Mouse (Mus musculus): ENCODE data around the gene Rrp1b. TPM values are rescaled to one million over a fixed set of nuclear protein-coding genes. Genes with fewer than 3 reads are reported as not detected.
"Not testable (repeated sequence)": the region's sequence is repeated elsewhere in the genome, so short reads cannot be mapped to it uniquely, and the experiment has no call there.

The Rrp1b gene
- total RNA-seq, 2 experiments from 2014 or later: 9.3 to 12.8 TPM

GRCm38 (mm10) chr17:32068810-32069209 lies 32.9 kb downstream of the Rrp1b start:
- DNase-seq: no peak
- intact Hi-C loops (cut with DNase I; ENCODE audit: low total_unique reads): no loop called here

GRCm38 (mm10) chr17:32073359-32073758 lies 37.5 kb downstream of the Rrp1b start:
- peak; percentile 83 for DNase-seq
- intact Hi-C loops (cut with DNase I; ENCODE audit: low total_unique reads): loop anchor here (5.0 kb wide), 1 partner anchor 41 kb away; no protein-coding TSS in a partner anchor

GRCm38 (mm10) chr17:32074658-32075057 lies 38.8 kb downstream of the Rrp1b start:
- no peak for DNase-seq
- intact Hi-C loops (cut with DNase I; ENCODE audit: low total_unique reads): loop anchor here (5.0 kb wide), 2 partner anchors 42 to 133 kb away; no protein-coding TSS in a partner anchor

DNA sequence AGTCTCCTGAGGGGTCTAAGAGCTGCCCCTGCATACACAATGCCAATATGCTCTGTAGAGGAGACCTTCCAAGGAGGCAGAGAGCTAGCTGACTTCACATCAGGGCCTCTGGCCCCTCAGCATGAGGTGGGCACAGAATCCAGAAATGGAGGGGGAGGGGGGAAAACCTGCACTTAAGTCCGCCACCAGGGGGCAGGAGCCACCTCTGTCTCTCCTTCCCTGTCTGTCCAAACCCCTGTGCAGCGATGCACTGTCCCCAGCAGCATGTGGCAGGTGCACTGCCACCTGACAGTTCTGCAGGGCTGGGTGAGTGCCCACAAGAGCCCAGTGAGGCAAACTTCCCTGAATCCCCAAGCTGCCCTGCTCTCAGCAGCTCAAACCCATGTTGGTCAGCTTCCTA lies 39.3 kb downstream of the Rrp1b start:
- intact Hi-C loops (cut with DNase I; ENCODE audit: low total_unique reads): loop anchor here (5.0 kb wide), 1 partner anchor 132 kb away; no protein-coding TSS in a partner anchor
- peak; percentile 50 for DNase-seq

- intact Hi-C loops (cut with DNase I; ENCODE audit: low total_unique reads): no loop called here
- DNase-seq: no peak
Measured at GRCm38 (mm10) chr17:32083351-32083750, 47.5 kb downstream of the Rrp1b start.

DNA sequence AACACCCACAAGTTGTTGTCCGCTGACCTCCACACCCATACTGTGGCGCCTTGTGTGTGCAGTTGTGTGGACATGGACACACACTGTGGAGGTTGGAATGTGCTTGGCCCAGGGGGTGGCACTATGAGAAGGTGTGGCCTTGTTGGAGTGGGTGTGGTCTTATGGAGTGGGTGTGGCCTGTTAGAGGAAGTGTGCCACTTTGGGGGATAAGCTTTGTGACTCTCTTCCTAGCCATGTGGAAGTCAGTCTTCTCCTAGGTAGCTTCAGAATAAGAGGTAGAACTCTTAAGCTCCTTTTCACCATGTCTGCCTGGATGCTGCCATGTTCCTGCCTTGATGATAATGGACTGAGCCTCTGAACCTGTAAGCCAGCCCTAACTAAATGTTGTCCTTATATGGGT lies 51.2 kb downstream of the Rrp1b start:
- DNase-seq: no peak
- intact Hi-C loops (cut with DNase I; ENCODE audit: low total_unique reads): no loop called here

DNA sequence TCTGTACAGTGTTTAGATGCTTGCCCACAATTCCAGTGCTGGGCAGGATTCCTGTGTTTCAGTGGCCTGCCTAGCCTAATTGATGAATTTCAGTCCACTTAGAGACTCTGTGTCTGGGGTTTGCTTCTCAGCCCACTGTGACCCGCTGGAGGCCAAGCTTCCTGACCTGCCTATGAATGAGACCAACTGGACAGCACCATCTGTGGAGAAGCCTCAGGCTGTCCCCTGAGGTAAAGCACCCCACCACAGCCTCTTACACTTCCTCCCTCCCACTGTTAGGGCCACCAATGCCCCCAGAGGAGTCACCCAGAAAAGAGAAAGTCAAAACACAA lies 55.1 kb downstream of the Rrp1b start:
- intact Hi-C loops (cut with DNase I; ENCODE audit: low total_unique reads): no loop called here
- DNase-seq: no peak

DNA sequence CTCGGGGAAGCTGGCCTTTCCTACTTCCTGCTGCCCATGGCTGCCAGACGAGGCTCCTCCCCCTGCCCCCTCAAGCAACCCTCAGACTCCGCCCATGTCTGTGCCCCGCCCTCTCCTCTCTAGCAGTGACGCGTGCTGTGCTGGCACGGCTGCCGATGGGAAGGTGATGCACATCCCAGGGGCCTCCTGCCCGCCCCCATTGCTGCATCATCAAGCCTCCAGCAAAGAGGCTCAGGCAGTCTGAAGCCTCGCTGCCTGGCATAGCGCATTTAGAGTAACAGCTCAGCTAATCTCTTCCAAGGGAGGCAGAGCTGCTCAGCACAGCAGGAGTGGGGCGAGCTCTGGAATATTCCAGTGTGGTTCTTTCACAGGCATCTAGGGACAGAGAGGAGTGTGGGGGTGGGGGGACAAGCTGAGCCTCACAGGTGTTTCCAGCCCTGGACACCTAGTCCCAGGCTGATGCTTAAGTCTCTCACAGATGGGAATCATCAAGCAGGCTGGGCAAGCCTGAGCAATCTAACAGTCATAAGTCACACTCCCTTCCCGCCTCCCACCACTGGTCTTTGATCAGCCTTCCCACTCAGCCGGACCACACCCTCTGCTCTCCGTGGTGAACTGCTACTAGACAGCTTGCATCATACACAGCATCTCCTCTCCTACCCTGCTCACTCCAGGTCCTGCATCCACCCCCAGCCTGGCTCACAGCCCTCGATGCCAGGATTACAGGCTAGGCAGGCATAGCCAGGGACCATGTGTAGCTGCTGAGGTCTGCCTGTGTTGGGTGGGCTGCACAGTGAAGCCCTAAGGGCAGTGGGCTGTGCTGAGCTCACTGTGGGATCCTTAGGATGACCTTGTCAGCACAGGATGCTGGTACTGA lies 55.7 kb downstream of the Rrp1b start:
- peak; percentile 80 for DNase-seq
- intact Hi-C loops (cut with DNase I; ENCODE audit: low total_unique reads): not testable (repeated sequence)

DNA sequence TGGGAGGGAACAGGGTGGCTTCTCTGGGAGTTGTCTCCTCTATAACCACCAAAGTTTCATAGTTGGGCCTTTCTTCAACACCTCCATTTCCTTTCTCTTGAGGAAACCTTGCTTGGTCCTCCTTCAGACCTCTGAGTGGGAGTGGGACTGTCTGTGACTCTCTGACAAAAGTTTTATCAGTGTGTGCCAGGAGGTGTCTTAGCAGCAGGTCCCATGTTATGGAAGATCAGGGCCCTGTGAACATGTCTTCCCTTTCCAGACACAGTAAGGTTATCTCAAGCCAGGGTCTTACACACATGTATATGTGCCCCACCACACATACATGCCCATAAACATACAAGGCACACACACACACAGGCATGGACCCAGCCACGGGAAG lies 56.3 kb downstream of the Rrp1b start:
- DNase-seq: no peak

DNA sequence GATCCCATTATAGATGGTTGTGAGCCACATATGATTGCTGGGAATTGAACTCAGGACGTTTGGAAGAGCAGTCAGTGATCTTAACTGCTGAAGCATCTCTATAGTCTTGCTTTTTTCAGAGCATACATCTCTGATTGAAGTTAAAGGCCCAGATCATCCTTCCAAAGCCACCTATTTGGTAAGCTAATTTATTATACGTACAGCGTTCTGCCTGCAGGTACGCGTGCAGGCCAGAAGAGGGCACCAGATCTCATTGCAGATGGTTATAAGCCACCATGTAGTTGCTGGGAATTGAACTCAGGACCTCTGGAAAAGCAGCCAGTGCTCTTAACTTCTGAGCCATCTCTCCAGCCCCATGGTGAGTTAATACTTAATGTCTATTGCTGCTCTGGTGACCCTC lies 57.0 kb downstream of the Rrp1b start:
- intact Hi-C loops (cut with DNase I; ENCODE audit: low total_unique reads): no loop called here

More for the DNA sequence above, 56.3 kb downstream of the Rrp1b start:
- intact Hi-C loops (cut with DNase I; ENCODE audit: low total_unique reads): no loop called here

GRCm38 (mm10) chr17:32097676-32098075 lies 61.8 kb downstream of the Rrp1b start:
- intact Hi-C loops (cut with DNase I; ENCODE audit: low total_unique reads): no loop called here
- no peak for DNase-seq

More for the DNA sequence above, 57.0 kb downstream of the Rrp1b start:
- no peak for DNase-seq

- intact Hi-C loops (cut with DNase I; ENCODE audit: low total_unique reads); DNase-seq: not testable (repeated sequence)
Measured at GRCm38 (mm10) chr17:32098905-32099304, 63.0 kb downstream of the Rrp1b start.

DNA sequence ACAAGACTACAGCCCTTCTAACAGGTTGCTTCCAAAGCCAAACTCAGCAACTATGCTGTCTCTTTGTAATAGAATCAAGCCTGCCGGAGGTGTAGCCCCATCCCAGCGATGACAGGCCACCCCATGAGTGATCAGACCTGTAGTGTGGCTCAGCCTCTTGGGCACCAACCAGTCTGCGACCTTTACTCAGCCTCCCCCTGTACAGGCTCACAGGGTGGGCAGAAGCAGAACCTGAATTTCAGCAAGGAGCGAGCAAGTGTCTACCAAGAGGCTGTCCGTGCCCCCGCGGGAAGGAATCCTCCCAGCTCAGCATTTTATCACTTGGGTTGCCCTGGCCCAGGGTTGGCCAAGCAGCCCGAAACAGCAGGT lies 63.7 kb downstream of the Rrp1b start:
- no peak for DNase-seq

DNA sequence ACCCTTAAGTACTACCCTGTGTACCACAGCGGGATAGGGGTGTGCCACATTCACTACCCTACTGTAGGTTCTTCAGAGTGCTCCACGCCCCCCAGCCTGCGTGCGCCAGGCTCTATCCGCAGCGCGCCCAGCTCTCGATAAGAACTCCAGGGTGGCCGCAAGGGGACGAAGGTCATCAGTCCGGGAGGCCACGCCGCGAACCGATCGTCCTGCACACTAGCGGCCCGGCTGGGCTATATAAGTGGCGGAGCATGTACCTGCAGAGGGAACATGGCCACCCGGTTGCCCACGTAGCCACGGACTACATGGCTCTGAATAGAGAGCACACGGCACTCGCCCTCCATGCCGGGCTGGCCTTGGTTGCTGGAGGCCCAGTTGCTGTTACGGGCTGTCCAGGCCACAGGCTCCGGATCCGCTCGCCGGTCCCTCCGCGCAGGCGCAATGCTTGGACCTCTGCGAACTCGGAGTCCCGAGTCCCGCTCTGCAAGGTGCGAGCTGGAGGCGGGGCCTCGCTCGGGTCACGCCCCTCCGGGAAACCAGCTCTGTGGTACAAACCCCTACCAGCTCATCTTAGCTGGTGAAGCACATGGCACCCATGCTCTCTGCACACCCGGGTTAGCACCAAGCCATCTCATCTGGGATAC lies 64.2 kb downstream of the Rrp1b start:
- intact Hi-C loops (cut with DNase I; ENCODE audit: low total_unique reads): no loop called here
- DNase-seq: peak; percentile 66

More for the DNA sequence above, 63.7 kb downstream of the Rrp1b start:
- intact Hi-C loops (cut with DNase I; ENCODE audit: low total_unique reads): no loop called here

- DNase-seq: no peak
- intact Hi-C loops (cut with DNase I; ENCODE audit: low total_unique reads): no loop called here
Measured at GRCm38 (mm10) chr17:32103054-32103453, 67.2 kb downstream of the Rrp1b start.

DNA sequence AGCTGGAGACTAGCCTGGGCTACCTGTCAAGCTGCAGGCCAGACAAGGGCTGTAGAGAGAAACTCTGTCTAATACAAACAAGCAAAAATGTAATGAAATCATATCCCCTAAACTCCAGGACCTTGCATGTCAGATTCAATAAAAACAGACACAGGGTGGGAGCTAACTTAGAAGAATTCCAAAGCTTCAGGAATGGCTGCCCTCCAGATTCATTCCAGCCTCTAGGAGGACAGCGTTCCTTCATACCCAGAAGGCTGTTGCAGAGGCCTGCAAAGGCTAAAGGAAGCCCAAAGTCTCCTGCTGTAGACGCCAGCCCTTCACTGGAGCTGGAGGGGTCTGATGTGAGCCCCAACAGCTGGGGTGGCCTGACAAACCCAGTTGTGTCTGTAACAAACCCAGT lies 70.5 kb downstream of the Rrp1b start:
- no peak for DNase-seq
- intact Hi-C loops (cut with DNase I; ENCODE audit: low total_unique reads): no loop called here

DNA sequence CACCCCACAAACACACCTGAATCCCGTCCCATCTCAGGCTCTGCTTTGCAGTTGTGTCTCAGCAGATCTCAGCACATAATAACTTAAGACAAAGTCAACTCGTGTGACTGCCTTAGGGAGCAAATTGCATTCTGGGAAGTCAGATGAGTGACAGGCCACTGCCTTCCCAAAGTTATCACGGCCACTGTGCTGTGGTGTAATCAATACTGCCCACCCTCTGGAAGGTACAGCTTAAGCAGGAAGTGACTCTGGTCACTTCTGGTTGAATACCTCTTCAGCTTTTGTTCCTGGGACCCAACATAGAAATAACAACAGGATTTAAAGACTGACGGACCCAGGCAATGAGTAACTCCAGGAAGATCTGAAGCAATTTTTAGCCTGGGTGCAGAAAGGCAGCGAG lies 72.0 kb downstream of the Rrp1b start:
- no peak for DNase-seq
- intact Hi-C loops (cut with DNase I; ENCODE audit: low total_unique reads): no loop called here

- intact Hi-C loops (cut with DNase I; ENCODE audit: low total_unique reads); DNase-seq: not testable (repeated sequence)
Measured at GRCm38 (mm10) chr17:32108320-32109011, 72.6 kb downstream of the Rrp1b start.

GRCm38 (mm10) chr17:32109201-32109940 lies 73.5 kb downstream of the Rrp1b start:
- DNase-seq: no peak
- intact Hi-C loops (cut with DNase I; ENCODE audit: low total_unique reads): no loop called here

- no peak for DNase-seq
- intact Hi-C loops (cut with DNase I; ENCODE audit: low total_unique reads): no loop called here
Measured at GRCm38 (mm10) chr17:32110424-32110823, 74.5 kb downstream of the Rrp1b start.
